In genomic region chrX:77546448-77546847, GRCm38 (mm10) we compare ENCODE assay signal across 10 mouse cellular contexts. TPM values are rescaled to one million over a fixed set of nuclear protein-coding genes. Genes with fewer than 3 reads are reported as not detected.
DNase-seq lines count a peak whose midpoint lies in the region; ATAC-seq and TF ChIP-seq lines count a peak whose summit lies in the region.
"Had no signal": no experiment of that assay in that cellular context is flagged by ENCODE, and none has a peak within 500 bp of the region (broad histone marks: within the 10 kb centered on the region; RNA-seq: fewer than 3 reads in every experiment).

No protein-coding gene starts in this region.

- H3K4me1 ChIP-seq in liver, postnatal 0 days (ENCODE audit: insufficient read depth): peaks cover 6% of the 10 kb centered on the region; the same call in 1 of the 2 replicates

- no peak overlapping the region for H3K9ac ChIP-seq in liver, postnatal 0 days (replicated peaks)
- H3K9ac ChIP-seq: limb, embryonic 12.5 days had no signal

- ATAC-seq in liver, postnatal 0 days: no peak
- peak; percentile 43 for ATAC-seq in CD4-positive, CD25-positive, alpha-beta regulatory T cell, adult 4 months
- peak; percentile 45; the same call in 1 of the 2 replicates for ATAC-seq in megakaryocyte, adult 5-6 weeks (ENCODE audit: poor library complexity, severe bottlenecking)

- intact Hi-C loops in gastrocnemius, adult 2 months (cut with DNase I): no loop called here
- intact Hi-C loops in gastrocnemius, postnatal 36 days (cut with DNase I): no loop called here

- TF ChIP-seq EP300 in liver, postnatal 0 days (IDR thresholded peaks at IDR 0.05; ENCODE audit: low read depth): no peak

- no peaks in the 10 kb centered on the region for H3K9me3 ChIP-seq in liver, postnatal 0 days (ENCODE audit: low read length)
- H3K9me3 ChIP-seq: limb, embryonic 12.5 days had no signal

- peak; percentile 20; the same call in 1 of the 2 replicates for TF ChIP-seq CTCF in gastrocnemius, adult 2 months (IDR thresholded peaks at IDR 0.05)
- peak; percentile 44 for TF ChIP-seq CTCF in liver, postnatal 0 days (IDR thresholded peaks at IDR 0.05; ENCODE audit: low read depth)

- no peaks in the 10 kb centered on the region for H3K36me3 ChIP-seq in liver, postnatal 0 days (replicated peaks; ENCODE audit: insufficient read depth, low read length)
- H3K36me3 ChIP-seq: limb, embryonic 12.5 days had no signal

- no peak for DNase-seq in gastrocnemius, adult 2 months
- no peak for DNase-seq in gastrocnemius, postnatal 36 days
- no peak for DNase-seq in liver, postnatal 0 days
- no peak for DNase-seq in liver
- no peak for DNase-seq in right cerebral cortex, postnatal 4 days
- DNase-seq in retina, postnatal 1 day: no peak
- DNase-seq: gastrocnemius, postnatal 10 days had no signal

- H3K27ac ChIP-seq in gastrocnemius, adult 2 months: no peak overlapping the region
- no peak overlapping the region for H3K27ac ChIP-seq in liver, postnatal 0 days (ENCODE audit: low read depth)
- H3K27ac ChIP-seq: limb, embryonic 12.5 days had no signal

- H3K4me2 ChIP-seq in liver, postnatal 0 days (ENCODE audit: low read depth, low read length): no peak overlapping the region
- H3K4me2 ChIP-seq: limb, embryonic 12.5 days had no signal

- no peaks in the 10 kb centered on the region for H3K27me3 ChIP-seq in liver, postnatal 0 days (ENCODE audit: insufficient read depth, low read length)
- H3K27me3 ChIP-seq: limb, embryonic 12.5 days had no signal

- 65% methylated on average over 1 of the region's 1 CpGs for WGBS in liver, postnatal 0 days (ENCODE audit: insufficient replicate concordance)

- no peak overlapping the region for H3K4me3 ChIP-seq in gastrocnemius, adult 2 months
- no peak overlapping the region for H3K4me3 ChIP-seq in liver, postnatal 0 days (ENCODE audit: low read depth, low read length)
- H3K4me3 ChIP-seq: limb, embryonic 12.5 days had no signal

RNA-seq across cellular contexts. Expression of gene Tbl1x, which starts 35.6 kb away (rescaled TPM):
- total RNA-seq in gastrocnemius, adult 2 months (2021): 10 to 100 TPM in 1 of 2 experiments, 1 to 10 TPM in 1; 9.7 to 12.5 TPM
- total RNA-seq in gastrocnemius, postnatal 36 days (2021): 1 to 10 TPM; 8.3 to 9.1 TPM
- 10.3 and 11.6 TPM in 2 replicates for polyA plus RNA-seq in liver, postnatal 0 days (2015; fragmentation: Nextera tagmentation; extraction: Ambion mirVana)
- polyA plus RNA-seq in CD4-positive, CD25-positive, alpha-beta regulatory T cell, adult 4 months (2017; shearing (Covaris generic)): 10 to 100 TPM; 28.4 to 29.3 TPM
- 40.9 and 44.5 TPM in 2 replicates for total RNA-seq in megakaryocyte, adult 5-6 weeks (2015)
- total RNA-seq in megakaryocyte, adult 5-6 weeks (2017): 23.6 and 27.1 TPM in 2 replicates
